Mouse (Mus musculus) liver, embryonic 11.5 days (tissue): Measurements from ENCODE around the gene Eif3g. TPM values are rescaled to one million over a fixed set of nuclear protein-coding genes. Genes with fewer than 3 reads are reported as not detected.

Source experiments
- ATAC-seq: fragments of 200-750 bp; cut with Nextera tagmentation; replicated peaks from 2 replicates; pipeline ENCODE4 v1.8.0; 2017; ENCODE audit warnings: moderate number of reproducible peaks, mild to moderate bottlenecking, moderate TSS enrichment, moderate library complexity; ENCODE audit not compliant: low FRiP score
- DNase-seq: peaks from one replicate; pipeline ENCODE4 v3.0.0-alpha.2; 2017; ENCODE audit warnings: low spot score
- H3K27ac ChIP-seq: fragments of 300-500 bp; sonication (generic); 2 replicates; pipeline ENCODE4 v1.5.1; 2014; ENCODE audit warnings: mild to moderate bottlenecking, low read depth, low read length, control low read depth
- H3K27me3 ChIP-seq: fragments of 300-500 bp; sonication (generic); replicated peaks from 2 replicates; pipeline ENCODE4 v1.6.1; 2014; ENCODE audit warnings: low read length, mixed read lengths; ENCODE audit not compliant: control insufficient read depth, insufficient read depth
- H3K36me3 ChIP-seq: fragments of 300-500 bp; sonication (generic); 2 replicates; pipeline ENCODE4 v1.6.1; 2014; ENCODE audit warnings: mild to moderate bottlenecking, low read length, moderate library complexity, mixed read lengths; ENCODE audit not compliant: control insufficient read depth, insufficient read depth
- H3K4me1 ChIP-seq: fragments of 300-500 bp; sonication (generic); replicated peaks from 2 replicates; pipeline ENCODE4 v1.6.1; 2014; ENCODE audit warnings: low read length, mixed read lengths; ENCODE audit not compliant: control insufficient read depth, insufficient read depth
- H3K4me2 ChIP-seq: fragments of 300-500 bp; sonication (generic); 2 replicates; pipeline ENCODE4 v1.6.1; 2014; ENCODE audit warnings: mild to moderate bottlenecking, control low read depth, moderate library complexity
- H3K4me3 ChIP-seq: fragments of 300-500 bp; sonication (generic); 2 replicates; pipeline ENCODE4 v1.5.1; 2014; ENCODE audit warnings: low read depth, low read length, control low read depth
- H3K9ac ChIP-seq: fragments of 300-500 bp; sonication (generic); 2 replicates; pipeline ENCODE4 v1.6.1; 2014; ENCODE audit warnings: low read depth, low read length, control low read depth
- H3K9me3 ChIP-seq: fragments of 300-500 bp; sonication (generic); 2 replicates; pipeline ENCODE4 v1.6.1; 2016; ENCODE audit warnings: low read length, inconsistent platforms, mixed read lengths; ENCODE audit not compliant: control insufficient read depth
- WGBS: fragments of 180-500 bp; shearing (Covaris S2); extraction: QIAGEN DNeasy Blood & Tissue Kit; methylation state at CpG from one replicate; pipeline ENCODE4 v1.1.7; 2014; 5-methylcytosine and 5-hydroxymethylcytosine counted together
- polyA plus RNA-seq: library from polyadenylated mRNA; unstranded; fragments of >200 nt; fragmentation: Nextera tagmentation; extraction: Ambion mirVana; gene quantifications from 2 replicates; pipeline ENCODE4 v1.2.1, GENCODE M21; 2014

Eif3g gene
- polyA plus RNA-seq, 1 experiment from 2014 or later = 448 TPM

DNA sequence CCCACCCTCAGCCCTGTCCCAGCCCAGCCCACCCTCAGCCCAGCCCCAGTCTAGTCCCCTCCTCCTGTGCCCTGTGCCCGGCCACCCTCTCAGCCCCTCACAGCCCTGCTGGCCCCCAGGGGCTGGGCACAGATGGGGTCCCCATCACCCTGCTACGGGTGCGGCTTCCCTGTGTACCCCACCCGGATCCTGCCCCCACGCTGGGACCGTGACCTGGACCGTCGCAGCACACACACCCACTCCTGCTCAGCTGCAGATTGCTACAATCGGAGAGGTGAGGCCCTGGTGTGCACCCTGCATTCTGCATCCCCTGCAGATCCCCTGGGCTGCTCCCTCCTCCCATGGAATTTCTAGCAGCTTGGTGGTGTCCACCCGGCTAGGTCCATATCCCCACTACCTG lies 25.4 kb downstream of the Eif3g start:
- 0 out of 2 replicates have a peak, but pooled peaks cover 3% of the 10 kb centered on the region for H3K4me1 ChIP-seq
- 91% methylated on average over 10 of the region's 10 CpGs for whole genome bisulfite sequencing
- H3K27ac ChIP-seq = no peak overlapping the region
- peaks cover 16% of the 10 kb centered on the region for H3K27me3 ChIP-seq
- no peaks in the 10 kb centered on the region for H3K36me3 ChIP-seq
- H3K9me3 ChIP-seq = no peaks in the 10 kb centered on the region
- H3K4me3 ChIP-seq = no peak overlapping the region
- DNase-seq (no peak), ATAC-seq (no peak)
- no peak overlapping the region for H3K9ac ChIP-seq
- H3K4me2 ChIP-seq = no peak overlapping the region

DNA sequence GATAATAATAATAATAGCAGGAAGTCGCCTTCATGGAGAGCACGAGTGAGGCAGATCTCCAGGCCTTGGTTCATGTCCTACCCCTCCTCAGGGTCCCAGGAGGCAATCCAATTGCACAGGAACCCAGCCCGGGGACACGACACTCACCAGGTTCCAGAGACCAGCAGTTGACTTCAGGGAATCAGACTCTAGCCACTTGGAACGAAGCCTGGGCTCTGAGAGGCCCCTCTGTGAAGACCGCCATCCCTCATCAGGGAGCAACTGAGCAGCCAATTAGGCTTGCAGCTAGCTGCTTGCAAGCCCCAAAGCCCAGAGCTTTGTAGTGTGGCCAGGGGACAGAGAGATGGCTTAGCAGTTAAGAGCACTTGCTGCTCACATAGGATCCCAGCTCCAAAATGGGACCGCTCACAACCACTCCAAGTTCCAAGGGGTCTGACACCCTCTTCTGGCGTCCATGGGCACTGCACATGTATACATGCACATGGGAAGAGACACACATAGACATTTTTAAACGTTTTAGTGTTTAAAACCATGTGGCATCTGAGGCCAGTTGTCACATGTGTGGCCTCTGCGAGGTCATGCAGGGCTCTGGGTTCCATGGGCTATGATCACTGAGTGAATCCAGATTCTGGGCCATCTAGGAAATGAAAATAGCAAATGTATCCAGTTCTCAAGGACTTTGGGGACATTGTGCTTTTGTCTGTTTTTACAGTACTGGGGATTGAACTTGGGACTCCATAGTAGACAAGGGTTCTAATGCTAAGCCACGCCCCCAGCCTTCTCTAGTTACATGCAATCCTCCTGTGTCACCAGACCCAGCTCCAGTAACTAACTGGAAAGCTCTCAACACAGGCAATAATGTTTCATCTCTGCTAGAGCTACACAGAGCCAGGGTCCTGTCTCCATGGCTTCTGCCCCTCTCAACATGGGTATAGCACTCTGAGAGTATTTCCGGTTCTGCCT lies 27.9 kb downstream of the Eif3g start:
- peaks cover 21% of the 10 kb centered on the region for H3K27me3 ChIP-seq
- DNase-seq = no peak
- no peak overlapping the region for H3K9ac ChIP-seq
- no peaks in the 10 kb centered on the region for H3K4me1 ChIP-seq
- no peaks in the 10 kb centered on the region for H3K9me3 ChIP-seq
- no peak overlapping the region for H3K4me2 ChIP-seq
- no peaks in the 10 kb centered on the region for H3K36me3 ChIP-seq
- ATAC-seq = no peak
- 75% methylated on average over 12 of the region's 12 CpGs for WGBS
- no peak overlapping the region for H3K4me3 ChIP-seq
- no peak overlapping the region for H3K27ac ChIP-seq

DNA sequence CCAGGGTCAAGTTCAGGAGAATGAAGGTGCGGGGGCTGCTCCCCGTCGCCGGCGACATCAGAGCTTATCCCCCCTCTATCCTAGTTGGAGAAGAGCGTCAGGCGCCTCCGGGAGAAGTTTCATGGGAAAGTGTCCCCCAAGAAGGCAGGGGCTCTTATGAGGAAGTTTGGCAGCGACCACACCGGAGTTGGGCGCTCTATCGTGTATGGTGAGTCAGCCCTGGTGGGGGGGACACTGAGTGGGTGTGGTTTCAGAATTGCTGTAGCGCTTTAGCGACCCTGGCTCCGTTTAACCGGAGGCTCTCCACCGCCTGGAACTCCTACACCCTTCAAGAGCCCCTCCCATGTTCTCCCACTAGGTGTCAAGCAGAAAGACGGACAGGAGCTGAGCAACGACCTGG lies 29.2 kb downstream of the Eif3g start:
- peak overlapping the region; percentile 64 for H3K4me2 ChIP-seq
- H3K9me3 ChIP-seq = no peaks in the 10 kb centered on the region
- H3K36me3 ChIP-seq = no peaks in the 10 kb centered on the region
- H3K27ac ChIP-seq = no peak overlapping the region
- peaks cover 21% of the 10 kb centered on the region for H3K27me3 ChIP-seq
- WGBS = 6% methylated on average over 19 of the region's 19 CpGs
- no peak for DNase-seq
- H3K4me3 ChIP-seq = peak overlapping the region; percentile 59
- H3K4me1 ChIP-seq = no peaks in the 10 kb centered on the region
- ATAC-seq = 0 out of 2 replicates have a peak, but pooled peaks have one; percentile 27
- no peak overlapping the region; the same call in 1 of the 2 replicates for H3K9ac ChIP-seq

DNA sequence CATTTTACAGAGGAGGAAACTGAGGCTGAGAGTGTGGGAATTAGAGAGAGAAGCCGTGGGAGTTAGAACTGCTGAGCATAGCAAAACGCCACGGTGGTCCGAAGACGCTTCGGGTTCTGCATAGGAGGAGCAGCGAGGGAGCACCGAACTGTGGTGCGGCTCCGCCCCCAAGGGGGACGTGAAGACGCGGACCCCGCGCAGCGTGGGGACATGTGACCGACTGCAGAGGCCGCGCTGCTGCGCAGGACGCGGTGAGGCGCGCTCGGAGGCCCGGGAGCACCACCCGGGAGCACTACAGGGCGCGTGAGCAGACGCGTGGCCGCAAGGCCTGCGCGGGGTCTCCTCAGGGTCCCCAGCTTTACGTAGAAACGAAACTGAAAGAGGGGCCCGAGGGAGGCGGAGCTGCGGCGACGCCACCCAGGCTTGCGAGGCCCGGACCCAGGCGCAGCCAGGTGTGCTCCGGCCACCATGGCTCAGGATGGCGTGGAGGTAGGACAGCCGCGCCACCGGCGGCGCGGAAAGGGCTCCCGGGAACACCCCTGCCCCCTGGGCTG lies 29.9 kb downstream of the Eif3g start, which contains the start of gene A230050P20Rik:
Gene A230050P20Rik, plus strand, starts transcription at position 195 of the 554 bp plus-strand sequence.
- Histone ChIP-seq H3K4me3 (peak within 1 kb of the TSS; percentile 59), H3K9ac (peak within 1 kb of the TSS; percentile 36), H3K36me3 (no peaks in the 10 kb centered on the region), H3K9me3 (no peaks in the 10 kb centered on the region), H3K4me2 (peak within 1 kb of the TSS; percentile 64), H3K27me3 (peaks cover 21% of the 10 kb centered on the region), H3K27ac (no peak within 1 kb of the TSS), H3K4me1 (no peaks in the 10 kb centered on the region)
- 7% methylated on average over 53 of the region's 53 CpGs for WGBS
- ATAC-seq = peak; percentile 59
- DNase-seq = peak; percentile 42

DNA sequence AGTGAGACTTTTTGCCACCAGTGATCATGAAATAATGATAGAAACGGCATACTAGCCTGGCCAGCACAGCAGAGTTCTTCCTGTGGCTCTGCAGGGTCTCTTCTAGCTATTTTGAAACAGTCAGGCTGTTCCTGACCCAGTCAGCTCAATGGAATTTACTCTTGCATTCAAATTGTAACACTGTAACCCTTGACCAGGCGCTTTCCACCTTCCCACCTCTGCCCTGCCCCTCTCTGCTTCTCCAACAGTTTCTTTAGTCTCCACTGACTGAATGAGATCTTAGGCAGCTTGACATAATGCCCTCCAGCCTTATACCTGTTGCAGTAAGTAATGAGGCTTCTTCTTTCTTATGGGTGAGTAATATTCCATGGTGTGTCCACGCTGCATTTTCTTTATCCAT lies 31.5 kb downstream of the Eif3g start:
- H3K27me3 ChIP-seq = peaks cover 21% of the 10 kb centered on the region
- no peak for ATAC-seq
- no peak overlapping the region for H3K9ac ChIP-seq
- no peaks in the 10 kb centered on the region for H3K36me3 ChIP-seq
- H3K4me2 ChIP-seq = no peak overlapping the region
- H3K27ac ChIP-seq = no peak overlapping the region
- no peak overlapping the region for H3K4me3 ChIP-seq
- H3K4me1 ChIP-seq = no peaks in the 10 kb centered on the region
- no peak for DNase-seq
- WGBS = 56% methylated on average over 3 of the region's 3 CpGs
- H3K9me3 ChIP-seq = no peaks in the 10 kb centered on the region

DNA sequence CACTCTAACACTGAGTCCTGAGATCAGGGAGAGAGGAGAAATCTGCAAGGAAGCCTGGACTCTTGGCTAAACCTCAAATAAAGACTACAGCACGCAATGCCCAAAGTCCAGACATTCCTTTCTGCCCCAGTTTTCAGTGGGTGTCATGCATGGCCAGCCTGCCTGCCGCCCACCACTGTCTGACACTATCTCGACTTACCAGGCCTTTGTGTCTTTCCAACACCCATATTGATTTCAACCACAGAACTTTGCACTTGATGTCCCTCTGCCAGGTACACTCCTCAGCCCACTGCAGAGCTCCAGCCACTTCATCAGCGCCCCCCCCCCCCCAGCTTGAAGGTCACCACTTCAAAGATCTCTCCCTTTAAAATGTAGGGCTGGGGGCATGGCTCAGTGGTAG lies 36.2 kb downstream of the Eif3g start:
- H3K9ac ChIP-seq = no peak overlapping the region
- ATAC-seq (no peak), DNase-seq (no peak)
- no peaks in the 10 kb centered on the region for H3K36me3 ChIP-seq
- no peaks in the 10 kb centered on the region for H3K9me3 ChIP-seq
- no peak overlapping the region for H3K4me2 ChIP-seq
- H3K4me1 ChIP-seq = no peaks in the 10 kb centered on the region
- no peaks in the 10 kb centered on the region; the same call in 1 of the 2 replicates for H3K27me3 ChIP-seq
- WGBS = 32% methylated on average over 4 of the region's 4 CpGs
- H3K27ac ChIP-seq = no peak overlapping the region
- no peak overlapping the region for H3K4me3 ChIP-seq

DNA sequence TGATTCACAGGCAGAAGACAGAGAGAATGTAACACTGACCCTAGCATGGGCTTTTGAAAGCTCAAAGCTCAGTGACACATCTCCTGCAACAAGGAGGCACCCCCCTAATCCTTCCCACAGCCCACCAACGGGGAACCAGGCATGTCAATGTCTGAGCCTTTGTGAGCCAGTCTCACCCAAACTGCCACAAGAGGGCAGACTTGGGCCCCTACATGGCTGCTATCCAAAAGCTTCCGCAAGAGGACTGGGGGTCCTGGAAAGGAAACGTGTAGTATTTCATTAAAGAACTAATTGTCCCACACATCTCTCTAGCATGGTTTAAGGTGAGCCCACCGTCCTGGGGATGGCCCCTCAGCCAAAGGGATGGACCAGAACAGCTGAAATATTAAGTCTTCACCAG lies 36.6 kb downstream of the Eif3g start:
- H3K4me1 ChIP-seq = no peaks in the 10 kb centered on the region
- H3K27me3 ChIP-seq = no peaks in the 10 kb centered on the region; the same call in 1 of the 2 replicates
- no peak overlapping the region for H3K9ac ChIP-seq
- no peaks in the 10 kb centered on the region for H3K36me3 ChIP-seq
- no peak overlapping the region for H3K4me3 ChIP-seq
- no peak overlapping the region for H3K27ac ChIP-seq
- ATAC-seq (no peak), DNase-seq (no peak)
- WGBS = 12% methylated on average over 4 of the region's 4 CpGs
- H3K9me3 ChIP-seq = no peaks in the 10 kb centered on the region
- no peak overlapping the region for H3K4me2 ChIP-seq

DNA sequence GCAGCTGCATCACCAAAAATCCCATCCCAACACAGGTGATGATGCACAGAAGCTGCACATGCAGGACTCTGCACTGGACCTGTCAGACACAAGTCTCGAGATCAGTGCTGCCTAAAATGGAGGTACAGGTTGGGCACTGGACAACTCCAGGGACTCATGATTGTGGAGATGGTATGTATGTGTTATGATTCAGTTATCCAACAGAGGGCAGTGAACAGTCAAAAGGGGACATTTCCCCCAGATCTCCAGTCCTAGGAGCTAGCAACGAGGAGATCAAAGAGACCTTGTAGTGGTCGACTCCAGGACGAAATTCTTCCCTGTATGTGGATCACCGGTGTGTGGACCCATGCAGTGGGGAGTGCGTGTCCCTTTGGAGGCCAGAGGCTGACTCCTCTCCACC lies 38.5 kb downstream of the Eif3g start:
- Histone ChIP-seq H3K9me3 (no peaks in the 10 kb centered on the region), H3K27me3 (no peaks in the 10 kb centered on the region; the same call in 1 of the 2 replicates), H3K4me2 (no peak overlapping the region), H3K4me1 (no peaks in the 10 kb centered on the region), H3K36me3 (no peaks in the 10 kb centered on the region), H3K27ac (no peak overlapping the region), H3K4me3 (no peak overlapping the region), H3K9ac (no peak overlapping the region)
- DNase-seq (no peak), ATAC-seq (no peak)
- 39% methylated on average over 6 of the region's 6 CpGs for WGBS
